Mouse (Mus musculus) heart, embryonic 12.5 days (tissue): ENCODE measurements at regions not wholly inside any gene's neighbourhood (a gene's known extent, or its start where the extent isn't known, plus 50 kb on each side); places are given as distances from the start of the nearest gene placed in this dataset.

Experiments used
- ATAC-seq: fragments of 200-750 bp; cut with Nextera tagmentation; 2 replicates; pipeline ENCODE4 v1.8.0; 2017; ENCODE audit warnings: moderate TSS enrichment, moderate library complexity; ENCODE audit not compliant: insufficient number of reproducible peaks, low FRiP score
- H3K27ac ChIP-seq: fragments of 300-500 bp; sonication (generic); 2 replicates; pipeline ENCODE4 v1.5.1; 2016; ENCODE audit warnings: mild to moderate bottlenecking, moderate library complexity; ENCODE audit not compliant: poor library complexity, severe bottlenecking
- H3K27me3 ChIP-seq: fragments of 300-500 bp; sonication (generic); replicated peaks from 2 replicates; pipeline ENCODE4 v1.6.1; 2016; ENCODE audit warnings: mild to moderate bottlenecking, moderate library complexity
- H3K36me3 ChIP-seq: fragments of 300-500 bp; sonication (generic); 2 replicates; pipeline ENCODE4 v1.6.1; 2016; ENCODE audit warnings: mild to moderate bottlenecking, moderate library complexity
- H3K4me1 ChIP-seq: fragments of 300-500 bp; sonication (generic); replicated peaks from 2 replicates; pipeline ENCODE4 v1.6.1; 2016; ENCODE audit warnings: mild to moderate bottlenecking
- H3K4me2 ChIP-seq: fragments of 300-500 bp; sonication (generic); 2 replicates; pipeline ENCODE4 v1.6.1; 2016; ENCODE audit warnings: mild to moderate bottlenecking, moderate library complexity
- H3K4me3 ChIP-seq: fragments of 300-500 bp; sonication (generic); 2 replicates; pipeline ENCODE4 v1.5.1; 2016; ENCODE audit warnings: mild to moderate bottlenecking
- H3K9ac ChIP-seq: fragments of 300-500 bp; sonication (generic); 2 replicates; pipeline ENCODE4 v1.6.1; 2016; ENCODE audit warnings: mild to moderate bottlenecking, moderate library complexity
- H3K9me3 ChIP-seq: fragments of 300-500 bp; sonication (generic); replicated peaks from 2 replicates; pipeline ENCODE4 v1.6.1; 2016; ENCODE audit warnings: mild to moderate bottlenecking, moderate library complexity
- WGBS: fragments of 180-500 bp; shearing (Covaris S2); methylation state at CpG from one replicate; pipeline ENCODE4 v1.1.7; 2016; 5-methylcytosine and 5-hydroxymethylcytosine counted together

DNA sequence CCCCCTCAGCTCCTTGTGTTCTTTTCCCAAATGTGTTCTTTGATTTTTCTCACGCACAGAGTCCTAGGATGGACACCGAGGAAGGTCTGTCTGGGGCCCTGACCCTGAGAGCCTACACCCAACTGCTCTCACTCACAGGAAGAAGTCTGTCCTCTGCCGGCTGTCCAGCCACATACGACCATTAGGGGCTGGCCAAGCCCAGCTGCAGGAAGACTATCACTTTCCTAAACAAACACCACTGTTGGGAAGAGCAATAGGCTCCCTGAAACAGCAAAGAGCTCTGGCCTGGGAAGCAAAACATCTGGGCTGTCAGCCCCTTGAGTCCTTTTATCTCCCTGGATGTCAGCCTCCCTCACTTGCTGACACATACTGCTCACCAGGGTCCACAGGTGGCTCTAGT is 224.8 kb upstream of the Far2 start:
- Histone ChIP-seq H3K9me3 (no peaks in the 10 kb centered on the region), H3K36me3 (no peaks in the 10 kb centered on the region), H3K4me2 (no peak overlapping the region), H3K4me3 (no peak overlapping the region), H3K4me1 (0 out of 2 replicates have a peak, but pooled peaks cover 9% of the 10 kb centered on the region), H3K27ac (no peak overlapping the region), H3K27me3 (no peaks in the 10 kb centered on the region; the same call in 1 of the 2 replicates), H3K9ac (no peak overlapping the region)
- WGBS, result 9% methylated on average over 4 of the region's 4 CpGs
- ATAC-seq, result peak; percentile 51; the same call in 1 of the 2 replicates

DNA sequence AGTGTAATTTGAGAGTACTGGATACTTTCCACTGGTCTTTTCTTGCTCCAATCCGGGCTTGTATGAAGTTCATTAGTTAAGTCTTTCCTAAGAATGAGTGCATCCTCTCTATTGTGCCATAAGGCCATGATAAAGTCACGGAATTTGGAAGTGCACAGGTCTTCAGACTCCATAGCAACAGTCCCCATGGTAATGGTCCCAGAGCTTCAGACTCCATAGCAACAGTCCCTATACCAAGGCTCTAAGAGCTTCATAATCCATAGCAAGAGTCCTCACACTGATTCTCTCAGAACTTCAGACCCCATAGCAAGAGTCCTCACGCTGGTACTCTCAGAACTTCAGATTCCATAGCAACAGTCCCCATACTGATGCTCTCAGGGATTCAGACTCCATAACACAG is 214.5 kb upstream of the Far2 start:
- 65% methylated on average over 3 of the region's 3 CpGs for WGBS
- H3K4me3 ChIP-seq, result no peak overlapping the region
- H3K36me3 ChIP-seq, result no peaks in the 10 kb centered on the region
- H3K9ac ChIP-seq, result no peak overlapping the region
- H3K4me2 ChIP-seq, result no peak overlapping the region
- no peaks in the 10 kb centered on the region for H3K4me1 ChIP-seq
- ATAC-seq, result no peak
- H3K27ac ChIP-seq, result no peak overlapping the region
- H3K9me3 ChIP-seq, result no peaks in the 10 kb centered on the region; the same call in 1 of the 2 replicates
- H3K27me3 ChIP-seq, result no peaks in the 10 kb centered on the region

DNA sequence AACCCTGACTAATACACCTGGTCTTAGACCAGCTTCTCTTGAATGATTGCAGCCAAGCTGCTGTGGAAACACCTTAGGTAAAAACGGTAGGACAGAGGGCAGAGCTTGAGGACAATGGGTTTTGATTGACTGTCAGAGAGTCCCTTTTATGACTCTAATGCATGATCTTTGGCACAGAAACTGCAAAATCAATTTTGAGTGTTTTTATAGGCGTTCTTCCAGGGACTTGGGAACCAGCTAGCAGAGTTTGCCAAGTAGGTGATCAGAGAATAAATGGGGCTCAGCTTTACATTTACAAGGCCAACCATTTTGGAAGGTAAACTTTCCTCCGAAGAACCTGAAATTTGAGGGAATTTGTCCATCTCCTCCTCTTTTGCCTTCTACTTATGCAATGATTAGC is 213.6 kb upstream of the Far2 start:
- Histone ChIP-seq H3K4me1 (no peaks in the 10 kb centered on the region), H3K4me3 (no peak overlapping the region), H3K27me3 (no peaks in the 10 kb centered on the region), H3K27ac (no peak overlapping the region), H3K36me3 (no peaks in the 10 kb centered on the region), H3K9me3 (no peaks in the 10 kb centered on the region; the same call in 1 of the 2 replicates), H3K4me2 (no peak overlapping the region), H3K9ac (no peak overlapping the region)
- 72% methylated on average over 3 of the region's 3 CpGs for WGBS
- no peak for ATAC-seq

- no peak overlapping the region for H3K4me2 ChIP-seq
- no peak overlapping the region for H3K27ac ChIP-seq
- ATAC-seq, result no peak
- WGBS, result 75% methylated on average over 5 of the region's 5 CpGs
- H3K9me3 ChIP-seq, result no peaks in the 10 kb centered on the region; the same call in 1 of the 2 replicates
- H3K4me3 ChIP-seq, result no peak overlapping the region
- no peaks in the 10 kb centered on the region for H3K27me3 ChIP-seq
- H3K4me1 ChIP-seq, result no peaks in the 10 kb centered on the region
- no peaks in the 10 kb centered on the region for H3K36me3 ChIP-seq
- no peak overlapping the region for H3K9ac ChIP-seq
These were observed 208.2 kb upstream of the Far2 start for GRCm38 (mm10) chr6:147838846-147839245.

DNA sequence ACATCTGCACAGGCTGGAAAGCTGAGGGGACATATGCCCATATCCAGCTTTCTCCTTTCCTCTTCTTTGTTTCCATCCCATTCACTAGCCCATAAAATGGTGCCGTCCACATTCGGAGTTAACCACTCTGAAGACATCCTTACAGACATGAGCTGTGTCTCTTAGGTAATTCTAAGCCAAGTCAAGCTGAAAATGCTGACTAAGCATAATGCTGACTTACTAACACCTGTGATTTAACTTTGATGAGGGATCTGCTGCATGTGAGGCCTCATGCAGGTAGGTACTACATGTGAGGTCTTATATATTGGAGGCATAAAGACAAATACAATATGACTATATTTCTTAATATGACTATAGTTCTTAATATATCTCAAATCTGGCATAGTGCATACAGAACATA is 197.1 kb upstream of the Far2 start:
- no peak for ATAC-seq
- Histone ChIP-seq H3K27me3 (no peaks in the 10 kb centered on the region), H3K4me3 (no peak overlapping the region), H3K9ac (no peak overlapping the region), H3K4me1 (no peaks in the 10 kb centered on the region), H3K9me3 (no peaks in the 10 kb centered on the region), H3K4me2 (no peak overlapping the region), H3K36me3 (no peaks in the 10 kb centered on the region), H3K27ac (no peak overlapping the region)
- WGBS, result 86% methylated on average over 2 of the region's 2 CpGs

DNA sequence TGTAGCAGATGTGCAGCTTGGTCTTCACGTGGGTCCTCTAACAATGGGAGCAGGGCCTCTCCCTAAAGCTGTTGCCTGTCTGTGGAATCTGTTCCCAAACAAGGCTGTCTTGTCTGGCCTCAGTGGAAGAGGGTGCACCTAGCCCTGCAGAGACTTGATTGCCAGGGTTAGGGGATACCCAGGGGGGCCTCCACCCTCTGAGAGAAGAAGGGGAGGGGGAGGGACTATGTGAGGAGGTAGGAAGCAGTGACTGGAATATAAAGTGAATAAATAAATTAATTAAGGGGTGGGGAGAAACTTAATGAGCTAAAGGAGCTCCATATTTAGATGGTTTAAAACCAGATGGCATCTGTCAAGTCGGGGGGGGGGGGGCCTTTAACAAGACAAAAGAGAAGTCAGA is 185.9 kb upstream of the Far2 start:
- H3K9me3 ChIP-seq, result no peaks in the 10 kb centered on the region
- H3K4me2 ChIP-seq, result no peak overlapping the region
- H3K9ac ChIP-seq, result no peak overlapping the region
- no peaks in the 10 kb centered on the region for H3K36me3 ChIP-seq
- H3K27ac ChIP-seq, result no peak overlapping the region
- H3K27me3 ChIP-seq, result no peaks in the 10 kb centered on the region
- ATAC-seq, result no peak
- WGBS, result 58% methylated on average over 2 of the region's 2 CpGs
- no peaks in the 10 kb centered on the region for H3K4me1 ChIP-seq
- no peak overlapping the region for H3K4me3 ChIP-seq

DNA sequence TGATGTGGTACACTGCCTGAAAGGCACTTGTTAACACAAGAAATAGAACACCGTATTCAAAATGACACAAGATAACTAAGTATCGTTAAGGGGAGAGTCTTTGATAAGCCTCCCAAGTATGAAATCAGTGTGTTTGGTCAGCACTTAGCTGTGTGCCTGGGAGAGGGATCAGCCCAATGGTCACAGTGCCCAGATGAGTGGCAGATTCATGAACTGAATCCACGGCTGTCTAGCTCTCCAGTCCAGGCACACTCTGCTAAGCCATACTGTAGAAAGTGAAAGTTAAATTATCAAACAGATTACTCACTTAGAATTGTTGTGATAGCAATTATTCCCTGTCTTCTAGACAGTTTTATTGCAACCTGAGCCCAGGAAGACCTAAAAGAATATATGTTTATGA is 176.0 kb upstream of the Far2 start:
- H3K4me1 ChIP-seq, result no peaks in the 10 kb centered on the region
- no peak for ATAC-seq
- WGBS, result 46% methylated on average over 3 of the region's 3 CpGs
- no peaks in the 10 kb centered on the region for H3K27me3 ChIP-seq
- H3K9ac ChIP-seq, result no peak overlapping the region
- H3K4me2 ChIP-seq, result no peak overlapping the region
- H3K9me3 ChIP-seq, result no peaks in the 10 kb centered on the region
- H3K36me3 ChIP-seq, result no peaks in the 10 kb centered on the region
- no peak overlapping the region for H3K4me3 ChIP-seq
- H3K27ac ChIP-seq, result no peak overlapping the region

DNA sequence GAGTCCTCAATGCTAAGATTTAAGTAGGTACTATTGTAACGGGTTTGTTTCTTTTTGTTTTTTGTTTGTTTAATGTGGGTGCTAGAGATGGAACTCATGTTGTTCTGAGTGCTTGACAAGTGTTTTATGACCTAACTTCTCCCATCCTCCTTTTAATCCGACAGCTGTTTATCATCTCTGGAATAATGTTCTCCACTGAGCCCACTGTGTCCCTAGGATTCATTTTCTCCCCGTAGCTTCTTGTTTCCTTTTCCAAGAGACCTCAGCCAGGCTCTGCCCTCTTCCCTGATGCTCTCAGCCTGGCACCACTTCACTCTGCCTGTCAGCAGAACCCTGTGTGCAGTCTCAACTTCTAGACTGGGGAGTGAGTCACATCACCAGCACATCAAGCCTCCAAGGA is 173.9 kb upstream of the Far2 start:
- H3K27me3 ChIP-seq, result no peaks in the 10 kb centered on the region
- WGBS, result 65% methylated on average over 3 of the region's 3 CpGs
- no peak overlapping the region for H3K9ac ChIP-seq
- no peak for ATAC-seq
- H3K27ac ChIP-seq, result no peak overlapping the region
- H3K4me2 ChIP-seq, result no peak overlapping the region
- H3K36me3 ChIP-seq, result no peaks in the 10 kb centered on the region
- no peaks in the 10 kb centered on the region for H3K9me3 ChIP-seq
- H3K4me1 ChIP-seq, result no peaks in the 10 kb centered on the region
- no peak overlapping the region for H3K4me3 ChIP-seq

- H3K27me3 ChIP-seq, result no peaks in the 10 kb centered on the region
- no peaks in the 10 kb centered on the region for H3K36me3 ChIP-seq
- ATAC-seq, result no peak
- H3K9ac ChIP-seq, result no peak overlapping the region
- no peak overlapping the region for H3K4me2 ChIP-seq
- no peak overlapping the region for H3K27ac ChIP-seq
- H3K4me3 ChIP-seq, result no peak overlapping the region
- no peaks in the 10 kb centered on the region for H3K4me1 ChIP-seq
- WGBS, result 78% methylated on average over 3 of the region's 3 CpGs
- H3K9me3 ChIP-seq, result no peaks in the 10 kb centered on the region
These were observed 168.6 kb upstream of the Far2 start for GRCm38 (mm10) chr6:147878485-147878884.

GRCm38 (mm10) chr6:147885902-147886301 is 161.2 kb upstream of the Far2 start:
- no peak overlapping the region for H3K4me3 ChIP-seq
- 83% methylated on average over 4 of the region's 4 CpGs for WGBS
- ATAC-seq, result no peak
- peaks cover 3% of the 10 kb centered on the region; the same call in 1 of the 2 replicates for H3K9me3 ChIP-seq
- H3K27me3 ChIP-seq, result no peaks in the 10 kb centered on the region
- H3K4me1 ChIP-seq, result no peaks in the 10 kb centered on the region
- no peak overlapping the region for H3K27ac ChIP-seq
- no peak overlapping the region for H3K4me2 ChIP-seq
- no peaks in the 10 kb centered on the region for H3K36me3 ChIP-seq
- no peak overlapping the region for H3K9ac ChIP-seq

- 66% methylated on average over 1 of the region's 1 CpGs for WGBS
- Histone ChIP-seq H3K9me3 (0 out of 2 replicates have a peak, but pooled peaks cover 3% of the 10 kb centered on the region), H3K4me1 (no peaks in the 10 kb centered on the region), H3K27me3 (no peaks in the 10 kb centered on the region), H3K36me3 (no peaks in the 10 kb centered on the region), H3K9ac (no peak overlapping the region), H3K4me3 (no peak overlapping the region), H3K27ac (no peak overlapping the region), H3K4me2 (no peak overlapping the region)
- ATAC-seq, result no peak
These were observed 127.4 kb upstream of the Far2 start for GRCm38 (mm10) chr6:147919697-147920096.

DNA sequence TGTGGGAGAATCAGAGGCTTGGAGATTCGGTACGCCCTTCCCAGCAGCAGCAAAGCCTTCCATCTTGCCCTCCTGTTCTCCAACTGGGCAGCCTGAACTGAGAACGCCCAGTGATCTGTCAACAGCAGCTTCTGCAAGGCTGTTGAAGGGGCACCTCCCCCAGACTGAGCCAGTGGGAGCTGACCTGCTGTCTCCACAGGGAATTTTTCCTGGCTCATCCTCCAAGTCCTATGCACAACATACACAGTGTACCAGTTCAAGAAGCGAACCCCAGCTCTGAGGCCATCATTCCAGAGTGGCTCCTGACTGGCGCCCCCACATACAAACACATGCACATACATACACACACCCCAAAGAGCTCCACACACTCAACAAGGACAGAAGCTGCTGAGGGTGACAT is 126.0 kb upstream of the Far2 start:
- H3K4me3 ChIP-seq, result no peak overlapping the region
- no peaks in the 10 kb centered on the region for H3K9me3 ChIP-seq
- 51% methylated on average over 5 of the region's 5 CpGs for WGBS
- no peak overlapping the region for H3K9ac ChIP-seq
- H3K4me2 ChIP-seq, result no peak overlapping the region
- no peaks in the 10 kb centered on the region for H3K4me1 ChIP-seq
- ATAC-seq, result no peak
- no peaks in the 10 kb centered on the region for H3K36me3 ChIP-seq
- no peak overlapping the region for H3K27ac ChIP-seq
- H3K27me3 ChIP-seq, result no peaks in the 10 kb centered on the region
